Mouse (Mus musculus) layer of hippocampus, adult 9-11 months (tissue): ENCODE measurements around the gene A030003K21Rik.

Experiments used
- DNase-seq: peaks from one replicate; pipeline ENCODE4 v3.0.0; 2022

The A030003K21Rik gene

DNA sequence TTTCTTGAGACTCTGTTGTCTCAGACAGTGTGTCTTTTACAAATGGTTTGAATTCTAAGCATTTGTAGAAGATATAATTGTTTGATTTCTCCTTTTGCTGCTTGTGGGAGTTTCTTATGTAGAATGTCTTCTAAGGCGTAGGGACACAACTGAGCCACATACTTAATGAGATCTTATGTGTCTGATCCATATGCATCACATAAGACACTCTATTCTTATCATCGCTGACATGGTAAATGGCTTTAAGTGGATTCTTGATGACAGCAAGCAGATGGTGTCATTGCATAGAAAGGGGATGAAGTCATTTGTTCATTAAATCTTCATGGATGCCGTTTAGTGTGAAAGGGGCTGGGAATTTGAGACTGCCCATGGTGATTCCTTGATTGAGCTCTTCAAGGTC is 37.3 kb downstream of the A030003K21Rik start:
- DNase-seq: no peak

DNA sequence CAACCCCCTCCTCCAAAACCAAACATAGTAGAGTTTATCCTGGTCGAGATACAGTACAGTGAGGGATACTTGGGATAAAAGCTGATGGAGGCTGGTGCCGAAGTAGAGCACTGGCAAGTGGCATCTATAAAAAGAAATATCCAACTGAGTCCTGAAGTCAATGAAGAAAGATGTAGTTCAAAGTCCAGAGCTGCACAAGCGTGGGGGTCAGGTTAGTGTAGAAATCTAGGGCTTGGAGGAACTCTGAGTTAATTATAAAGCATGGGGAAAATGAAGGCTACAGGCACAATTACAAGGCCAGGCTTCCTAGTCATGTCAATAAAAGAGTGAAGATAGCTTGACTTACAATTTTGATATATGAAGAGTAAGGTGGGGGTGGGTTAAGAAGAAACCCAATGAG is 42.0 kb downstream of the A030003K21Rik start:
- DNase-seq: no peak

DNA sequence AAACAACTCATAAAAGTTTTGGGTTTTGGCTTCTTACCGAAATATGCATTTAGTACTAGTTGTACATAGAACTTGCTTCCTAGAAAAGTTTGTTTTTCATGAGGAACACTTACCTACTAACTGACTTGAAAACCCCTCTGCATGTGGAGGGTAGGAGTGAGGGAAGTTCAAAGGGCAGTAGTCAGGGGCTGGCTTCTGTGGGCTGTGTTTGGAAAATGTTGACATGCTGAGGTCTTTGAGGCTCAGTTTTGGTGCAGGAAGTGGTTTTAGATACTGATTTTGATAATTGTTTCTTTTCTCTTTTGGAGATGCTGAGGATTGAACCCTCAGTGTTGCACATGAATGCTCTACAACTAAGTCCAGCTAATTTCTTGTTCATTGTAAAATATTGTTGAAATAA is 42.6 kb downstream of the A030003K21Rik start:
- no peak for DNase-seq

DNA sequence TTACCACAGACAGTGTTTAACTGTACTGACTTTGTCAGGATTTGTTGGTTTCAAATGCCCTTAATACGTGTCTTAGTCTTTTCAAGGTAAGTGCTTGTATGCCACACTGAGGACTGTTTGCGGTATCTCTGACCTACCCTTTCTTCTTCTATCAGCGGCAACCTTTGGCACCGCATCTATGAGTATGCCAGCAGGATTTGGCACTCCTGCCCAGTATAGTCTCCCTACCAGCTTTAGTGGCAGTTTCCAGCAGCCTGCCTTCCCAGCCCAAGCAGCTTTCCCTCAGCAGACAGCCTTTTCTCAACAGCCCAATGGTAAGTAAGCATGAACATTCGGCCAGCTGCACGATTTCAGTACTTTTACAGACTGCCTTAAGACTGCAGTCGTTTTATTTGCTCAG is 49.9 kb downstream of the A030003K21Rik start:
- DNase-seq: no peak
